Mouse (Mus musculus): ENCODE results near the gene Tnrc18.

Gene Tnrc18

DNA sequence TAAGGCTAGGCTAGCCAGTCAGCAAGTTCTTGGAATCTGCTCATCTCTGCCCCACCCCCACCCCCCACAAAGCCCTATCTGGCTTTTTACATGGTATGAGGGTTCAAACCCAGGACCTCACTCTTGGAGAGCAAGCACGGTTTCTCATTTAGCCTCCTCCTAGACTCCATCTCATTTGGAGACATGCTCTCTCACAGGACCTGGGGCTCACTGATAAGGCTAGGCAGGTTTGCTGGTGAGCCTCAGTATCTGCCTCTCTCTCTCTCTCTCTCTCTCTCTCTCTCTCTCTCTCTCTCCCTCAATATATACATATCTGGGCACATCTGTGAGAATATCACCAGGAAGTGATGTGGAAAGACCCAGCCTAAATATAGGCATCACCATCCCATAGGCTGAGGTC lies 138.4 kb downstream of the Tnrc18 start:
- no peak for DNase-seq

DNA sequence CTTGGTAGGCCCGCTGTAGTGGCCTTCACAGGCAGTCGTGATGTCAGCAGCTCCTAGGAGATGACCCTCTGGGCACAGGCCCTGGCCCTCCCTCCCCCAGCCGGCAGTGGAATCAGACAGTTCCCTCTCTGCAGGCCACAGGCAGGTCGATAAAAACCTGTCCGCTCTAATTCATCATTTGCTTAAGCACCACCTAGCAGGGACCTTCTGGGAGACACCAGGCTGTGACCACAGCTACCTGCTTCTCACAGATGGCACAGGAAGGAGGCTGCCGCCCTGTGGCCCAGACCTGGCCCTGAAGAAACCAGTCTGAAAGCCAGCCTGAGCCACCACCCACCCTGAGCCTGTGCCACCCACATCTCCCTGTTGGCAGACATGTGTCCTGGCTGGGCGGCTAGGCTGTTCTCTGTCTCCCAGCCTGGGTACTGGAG lies 139.3 kb downstream of the Tnrc18 start:
- no peak for DNase-seq
